Mouse (Mus musculus) left cerebral cortex, adult 2 months (tissue): ENCODE results near the gene Psmb3. TPM values are rescaled to one million over a fixed set of nuclear protein-coding genes. Genes with fewer than 3 reads are reported as not detected.

Experiments used
- DNase-seq, 2 experiments: peaks; one replicate each; pipeline ENCODE4 v3.0.0; 2021 to 2022; ENCODE audit warnings: low spot score in 2 of 2, mixed read lengths in 1 of 2; ENCODE audit errors: extremely low spot score in 1 of 2
- H3K27ac ChIP-seq: fragments of 200-600 bp; 2 replicates; pipeline ENCODE4 v1.8.1; 2022
- H3K4me3 ChIP-seq: fragments of 200-600 bp; 2 replicates; pipeline ENCODE4 v1.8.1; 2022
- CTCF ChIP-seq: fragments of 200-600 bp; IDR thresholded peaks from 2 replicates; pipeline ENCODE4 v1.8.1; 2022; ENCODE audit warnings: antibody characterized with exemption, mild to moderate bottlenecking, moderate library complexity
- intact Hi-C: fragments of 180-260 bp; cut with DNase I; formaldehyde crosslinking; loops from one replicate; pipeline ENCODE4 v1.15.1; 2025
- total RNA-seq, 2 experiments: library from RNA; stranded (reverse); gene quantifications; 2 replicates each; pipeline ENCODE4 v1.2.3; 2021

The Psmb3 gene
- total RNA-seq, 2 experiments from 2014 or later: 113 to 123 TPM

GRCm38 (mm10) chr11:97669829-97670228, 33.4 kb upstream of the Psmb3 start:
- TF ChIP-seq CTCF: no peak
- Histone ChIP-seq H3K4me3 (no peak overlapping the region), H3K27ac (peak overlapping the region; percentile 64; the same call in 1 of the 2 replicates)
- intact Hi-C loops: loop anchor here (5.0 kb wide), 1 partner anchor 38 kb away; no protein-coding TSS in a partner anchor
- no peak for DNase-seq

- no peak; the same call in 1 of the 2 replicates for TF ChIP-seq CTCF
- intact Hi-C loops: no loop called here
- Histone ChIP-seq H3K27ac (peak overlapping the region; percentile 63), H3K4me3 (no peak overlapping the region)
- DNase-seq: no peak
These were observed 32.7 kb upstream of the Psmb3 start for GRCm38 (mm10) chr11:97670234-97671176.

- H3K4me3 ChIP-seq: no peak overlapping the region
- DNase-seq: no peak
- TF ChIP-seq CTCF: no peak
- intact Hi-C loops: no loop called here
- H3K27ac ChIP-seq: no peak overlapping the region
These were observed 32.0 kb upstream of the Psmb3 start for GRCm38 (mm10) chr11:97671177-97671527.

GRCm38 (mm10) chr11:97673148-97673547, 30.1 kb upstream of the Psmb3 start:
- H3K27ac ChIP-seq: no peak overlapping the region
- no peak overlapping the region for H3K4me3 ChIP-seq
- DNase-seq: no peak
- TF ChIP-seq CTCF: no peak
- intact Hi-C loops: no loop called here

GRCm38 (mm10) chr11:97676050-97676754, 27.0 kb upstream of the Psmb3 start:
- TF ChIP-seq CTCF: no peak
- H3K4me3 ChIP-seq: no peak overlapping the region
- intact Hi-C loops: no loop called here
- no peak overlapping the region for H3K27ac ChIP-seq
- no peak for DNase-seq

- TF ChIP-seq CTCF: no peak
- DNase-seq: no peak
- Histone ChIP-seq H3K27ac (no peak overlapping the region), H3K4me3 (no peak overlapping the region)
- intact Hi-C loops: no loop called here
These were observed 25.8 kb upstream of the Psmb3 start for GRCm38 (mm10) chr11:97677381-97677780.

GRCm38 (mm10) chr11:97677842-97678241, 25.4 kb upstream of the Psmb3 start:
- TF ChIP-seq CTCF: no peak; the same call in 1 of the 2 replicates
- intact Hi-C loops: no loop called here
- DNase-seq: no peak
- Histone ChIP-seq H3K4me3 (no peak overlapping the region), H3K27ac (no peak overlapping the region)

- TF ChIP-seq CTCF: no peak
- intact Hi-C loops: no loop called here
- H3K4me3 ChIP-seq: no peak overlapping the region
- no peak for DNase-seq
- no peak overlapping the region for H3K27ac ChIP-seq
These were observed 24.9 kb upstream of the Psmb3 start for GRCm38 (mm10) chr11:97678301-97678700.

- Histone ChIP-seq H3K4me3 (no peak overlapping the region), H3K27ac (no peak overlapping the region)
- no peak for TF ChIP-seq CTCF
- DNase-seq: no peak
- intact Hi-C loops: no loop called here
These were observed 22.8 kb upstream of the Psmb3 start for GRCm38 (mm10) chr11:97680430-97680829.

- intact Hi-C loops: no loop called here
- Histone ChIP-seq H3K27ac (no peak overlapping the region), H3K4me3 (no peak overlapping the region)
- TF ChIP-seq CTCF: no peak
- no peak for DNase-seq
These were observed 20.6 kb upstream of the Psmb3 start for GRCm38 (mm10) chr11:97682504-97683055.

GRCm38 (mm10) chr11:97684063-97684680, 19.0 kb upstream of the Psmb3 start:
- intact Hi-C loops: no loop called here
- Histone ChIP-seq H3K4me3 (no peak overlapping the region), H3K27ac (no peak overlapping the region)
- no peak for DNase-seq
- no peak for TF ChIP-seq CTCF
